Mouse (Mus musculus) CH12.LX (cell line): ENCODE data around the gene 1700037H04Rik. TPM values are rescaled to one million over a fixed set of nuclear protein-coding genes. Genes with fewer than 3 reads are reported as not detected.
A peak's percentile ranks its signal among the peaks of the same experiment; 100 is the strongest.

ENCODE experiments used
- DNase-seq: peaks from one replicate; pipeline ENCODE4 v3.0.0-alpha.2; 2013; ENCODE audit errors: extremely low read depth
- H3K27ac ChIP-seq: 2 replicates; pipeline ENCODE4 v1.5.1; 2012; ENCODE audit warnings: low read depth, mild to moderate bottlenecking, control low read depth, moderate library complexity; ENCODE audit not compliant: insufficient read depth
- H3K27me3 ChIP-seq: replicated peaks from 2 replicates; pipeline ENCODE3; 2012; ENCODE audit warnings: inconsistent platforms
- H3K36me3 ChIP-seq, 2 experiments: replicated peaks in 1 of 2; 2 replicates each; pipeline versions ENCODE3 to v1.6.1; 2012; ENCODE audit warnings: inconsistent platforms in 1 of 2, low read length in 1 of 2, mild to moderate bottlenecking in 1 of 2, mixed read lengths in 1 of 2, moderate library complexity in 1 of 2; ENCODE audit not compliant: control insufficient read depth in 1 of 2, insufficient read depth in 1 of 2
- H3K4me1 ChIP-seq, 2 experiments: 2 replicates each; pipeline ENCODE4 v1.6.1; 2012; ENCODE audit warnings: inconsistent platforms in 1 of 2, moderate library complexity in 1 of 2; ENCODE audit not compliant: insufficient read depth in 2 of 2, control insufficient read depth in 1 of 2
- H3K4me2 ChIP-seq: 2 replicates; pipeline ENCODE4 v1.6.1; 2012; ENCODE audit warnings: low read depth, mild to moderate bottlenecking, control low read depth; ENCODE audit not compliant: poor library complexity, insufficient read depth, severe bottlenecking
- H3K4me3 ChIP-seq, 3 experiments: fragments of 150-350 bp in 1 of 3; sonication (generic) in 1 of 3; replicated peaks in 1 of 3; 2 replicates each; pipeline versions ENCODE3 to v1.5.1; 2011 to 2012; ENCODE audit warnings: low read depth in 2 of 3, low read length in 2 of 3, mild to moderate bottlenecking in 2 of 3, moderate library complexity in 2 of 3, control low read depth in 1 of 3, improper control_type of control experiment in 1 of 3, inconsistent platforms in 1 of 3, mixed read lengths in 1 of 3; ENCODE audit not compliant: poor library complexity in 1 of 3
- H3K79me2 ChIP-seq: replicated peaks from 2 replicates; pipeline ENCODE4 v1.6.1; 2012; ENCODE audit warnings: mild to moderate bottlenecking, moderate library complexity; ENCODE audit not compliant: control insufficient read depth, poor library complexity, insufficient read depth, severe bottlenecking; ENCODE audit errors: extremely low read depth
- H3K9ac ChIP-seq: 2 replicates; pipeline ENCODE4 v1.6.1; 2012; ENCODE audit warnings: low read depth, mild to moderate bottlenecking, control low read depth, moderate library complexity; ENCODE audit not compliant: insufficient read depth
- H3K9me3 ChIP-seq: replicated peaks from 2 replicates; pipeline ENCODE3; 2012; ENCODE audit warnings: low read length, inconsistent platforms, mixed read lengths
- CHD2 ChIP-seq: IDR thresholded peaks from 2 replicates; pipeline ENCODE4 v1.6.1; 2011; ENCODE audit warnings: low read length, improper control_type of control experiment
- E2F4 ChIP-seq: IDR thresholded peaks from 2 replicates; pipeline ENCODE4 v1.6.1; 2011; ENCODE audit warnings: low read depth, low read length, improper control_type of control experiment; ENCODE audit not compliant: insufficient replicate concordance
- ELF1 ChIP-seq: IDR thresholded peaks from 2 replicates; pipeline ENCODE4 v1.6.1; 2014; ENCODE audit warnings: low read depth, mild to moderate bottlenecking, inconsistent platforms, low read length, improper control_type of control experiment
- GABPA ChIP-seq: IDR thresholded peaks from 2 replicates; pipeline ENCODE4 v1.6.1; 2012; ENCODE audit warnings: low read depth, low read length, improper control_type of control experiment, inconsistent platforms; ENCODE audit not compliant: insufficient replicate concordance
- HCFC1 ChIP-seq: IDR thresholded peaks from 2 replicates; pipeline ENCODE4 v1.6.1; 2012; ENCODE audit warnings: low read depth, mild to moderate bottlenecking, inconsistent platforms, low read length, improper control_type of control experiment
- IRF4 ChIP-seq: IDR thresholded peaks from 2 replicates; pipeline ENCODE4 v1.6.1; 2014; ENCODE audit warnings: low read depth, mild to moderate bottlenecking, inconsistent platforms, low read length, improper control_type of control experiment
- KAT2A ChIP-seq: IDR thresholded peaks from 2 replicates; pipeline ENCODE4 v1.6.1; 2012; ENCODE audit warnings: low read length, improper control_type of control experiment, inconsistent platforms; ENCODE audit not compliant: insufficient replicate concordance
- MEF2A ChIP-seq: IDR thresholded peaks from 2 replicates; pipeline ENCODE4 v1.6.1; 2014; ENCODE audit warnings: low read depth, mild to moderate bottlenecking, inconsistent platforms, low read length, improper control_type of control experiment, borderline replicate concordance
- MXI1 ChIP-seq: IDR thresholded peaks from 2 replicates; pipeline ENCODE4 v1.6.1; 2011; ENCODE audit warnings: mild to moderate bottlenecking, low read depth, low read length, improper control_type of control experiment
- NRF1 ChIP-seq: IDR thresholded peaks from 2 replicates; pipeline ENCODE4 v1.6.1; 2014; ENCODE audit warnings: low read depth, mild to moderate bottlenecking, inconsistent platforms, low read length, improper control_type of control experiment, moderate library complexity
- POLR2A ChIP-seq: IDR thresholded peaks from 2 replicates; pipeline ENCODE4 v1.6.1; 2011; ENCODE audit warnings: low read depth, mild to moderate bottlenecking, improper control_type of control experiment, low read length
- POLR2AphosphoS2 ChIP-seq: IDR thresholded peaks from 2 replicates; pipeline ENCODE4 v1.6.1; 2011; ENCODE audit warnings: low read depth, low read length, improper control_type of control experiment
- SIN3A ChIP-seq: IDR thresholded peaks from 2 replicates; pipeline ENCODE4 v1.6.1; 2012; ENCODE audit warnings: low read length, improper control_type of control experiment, inconsistent platforms
- ZKSCAN1 ChIP-seq: IDR thresholded peaks from 2 replicates; pipeline ENCODE4 v1.6.1; 2012; ENCODE audit warnings: low read depth, inconsistent platforms, low read length, improper control_type of control experiment, borderline replicate concordance
- dilution Hi-C: fragments of 300-500 bp; cut with MboI; formaldehyde crosslinking; loops from 2 replicates; pipeline ENCODE4 v1.14.3; 2020; ENCODE audit warnings: low sequenced_read_pairs; ENCODE audit not compliant: extremely low pct_unique_long_range_greater_than_20kb, extremely low pct_ligation_motif_present
- in situ Hi-C: fragments of 300-500 bp; cut with MboI; formaldehyde crosslinking; loops from 3 replicates; pipeline ENCODE4 v1.14.3; 2019; ENCODE audit warnings: low sequenced_read_pairs, low pct_ligation_motif_present, low pct_unique_long_range_greater_than_20kb, mixed read lengths
- polyA plus RNA-seq: library from polyadenylated mRNA; unstranded; fragments of >175 nt; gene quantifications from 2 replicates; pipeline ENCODE4 v1.2.1, GENCODE M21; 2012; ENCODE audit warnings: low read depth; ENCODE audit not compliant: insufficient read length
- total RNA-seq, 2 experiments: library from RNA; depleted of rRNA; stranded (reverse); fragments of 300-350 nt in 1 of 2; fragments of >200 nt in 1 of 2; gene quantifications; 2 replicates each; pipeline ENCODE4 v1.2.3; 2012 to 2014

The 1700037H04Rik gene
- total and polyA plus RNA-seq, 3 experiments: 16.0 to 40.0 (median 36.5) TPM

DNA sequence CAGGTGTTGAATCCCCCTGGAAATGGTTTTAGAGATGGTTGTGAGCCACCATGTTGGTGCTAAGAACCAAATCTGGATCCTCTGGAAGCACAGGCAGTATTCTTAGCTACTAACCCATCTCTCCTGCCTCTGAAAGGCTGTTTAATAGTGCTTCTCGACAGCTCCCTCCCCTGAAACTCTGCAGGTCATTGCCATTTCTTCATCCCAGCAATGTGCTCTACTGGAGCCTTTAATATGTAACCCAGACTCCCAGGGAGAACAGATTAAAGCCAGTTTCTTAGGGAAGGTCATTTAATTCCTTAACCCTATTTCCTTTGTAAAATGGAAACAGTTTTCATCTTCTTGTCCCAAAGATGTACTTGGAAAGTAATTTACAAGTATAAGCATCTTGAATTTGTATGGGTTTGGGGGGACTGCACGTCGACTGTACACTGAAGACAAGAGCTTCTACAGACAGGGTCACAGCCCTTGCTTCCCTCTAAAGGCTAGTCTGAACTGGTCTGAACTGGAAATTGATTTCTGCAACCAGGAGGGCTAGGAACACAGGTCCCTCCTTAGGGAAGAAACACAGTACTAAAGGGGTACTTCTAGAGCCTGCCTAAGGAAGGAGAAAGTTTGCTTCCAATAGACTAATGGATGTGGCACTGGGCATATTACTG is 15.5 kb upstream of the 1700037H04Rik start:
- Histone ChIP-seq H3K4me2 (no peak overlapping the region), H3K9ac (no peak overlapping the region), H3K27me3 (no peaks in the 10 kb centered on the region), H3K27ac (no peak overlapping the region), H3K36me3 (peaks cover 0 to 28% of the 10 kb centered on the region in 2 experiments), H3K9me3 (no peaks in the 10 kb centered on the region), H3K4me3 (no peak overlapping the region), H3K4me1 (peaks cover 16 to 30% of the 10 kb centered on the region in 2 experiments), H3K79me2 (no peaks in the 10 kb centered on the region)
- dilution Hi-C loops (no loop called here), in situ Hi-C loops (no loop called here)
- no peak for DNase-seq
- TF ChIP-seq POLR2AphosphoS2: 0 out of 2 replicates have a peak, but pooled peaks have one; percentile 6
- TF ChIP-seq E2F4: no peak

DNA sequence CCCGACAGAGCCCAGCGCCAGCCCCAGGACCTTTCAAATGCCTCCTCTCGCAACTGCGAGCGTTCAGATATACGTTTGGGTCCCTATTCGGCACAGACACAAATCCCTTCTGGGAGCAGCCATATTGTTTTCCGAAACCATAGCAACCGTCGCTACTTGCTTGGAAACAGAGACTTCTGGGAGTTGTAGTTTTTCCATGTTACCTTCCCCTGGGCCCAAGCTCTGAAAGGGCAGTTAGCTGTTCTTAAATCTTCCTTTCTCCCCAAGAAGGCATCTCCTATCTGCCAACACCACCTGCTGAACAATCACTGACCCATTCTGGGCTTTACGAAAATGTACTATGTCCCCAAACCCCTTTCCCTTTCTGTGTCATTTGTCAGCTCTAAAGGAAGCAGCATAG is 14.8 kb upstream of the 1700037H04Rik start:
- peak; percentile 86 for DNase-seq
- peak overlapping the region in 2 of 3 experiments; percentile 26 to 36 for H3K4me3 ChIP-seq
- dilution Hi-C loops: no loop called here
- peaks cover 0 to 28% of the 10 kb centered on the region in 2 experiments for H3K36me3 ChIP-seq
- in situ Hi-C loops: no loop called here
- no peak for TF ChIP-seq ZKSCAN1
- no peak for TF ChIP-seq MEF2A
- peak; percentile 96 for TF ChIP-seq KAT2A
- peak; percentile 62 for TF ChIP-seq NRF1
- peak; percentile 53 for TF ChIP-seq IRF4
- peak; percentile 97 for TF ChIP-seq MXI1
- no peak for TF ChIP-seq E2F4
- peak; percentile 97 for TF ChIP-seq SIN3A
- TF ChIP-seq CHD2: peak; percentile 34; the same call in 1 of the 2 replicates
- TF ChIP-seq ELF1: peak; percentile 60
- TF ChIP-seq GABPA: peak; percentile 65; the same call in 1 of the 2 replicates
- peak; percentile 100 for TF ChIP-seq HCFC1
- TF ChIP-seq POLR2A: 0 out of 2 replicates have a peak, but pooled peaks have one; percentile 32
- no peaks in the 10 kb centered on the region for H3K9me3 ChIP-seq
- no peaks in the 10 kb centered on the region for H3K27me3 ChIP-seq
- no peak overlapping the region for H3K27ac ChIP-seq
- no peak overlapping the region for H3K9ac ChIP-seq
- H3K4me2 ChIP-seq: peak overlapping the region; percentile 45
- peaks cover 16 to 27% of the 10 kb centered on the region in 2 experiments for H3K4me1 ChIP-seq
- no peaks in the 10 kb centered on the region for H3K79me2 ChIP-seq
